Mouse (Mus musculus) embryonic facial prominence, embryonic 12.5 days (tissue): Measurements from ENCODE around the gene Chchd6. TPM values are rescaled to one million over a fixed set of nuclear protein-coding genes. Genes with fewer than 3 reads are reported as not detected.

Source experiments
- ATAC-seq: fragments of 200-750 bp; cut with Nextera tagmentation; 2 replicates; pipeline ENCODE4 v1.8.0; 2017; ENCODE audit not compliant: insufficient number of reproducible peaks, insufficient read depth, low FRiP score, low TSS enrichment
- H3K27ac ChIP-seq: fragments of 300-500 bp; sonication (generic); 2 replicates; pipeline ENCODE4 v1.5.1; 2016; ENCODE audit warnings: mild to moderate bottlenecking
- H3K27me3 ChIP-seq: fragments of 300-500 bp; sonication (generic); 2 replicates; pipeline ENCODE4 v1.6.1; 2016; ENCODE audit warnings: mild to moderate bottlenecking, moderate library complexity
- H3K36me3 ChIP-seq: fragments of 300-500 bp; sonication (generic); 2 replicates; pipeline ENCODE4 v1.6.1; 2016; ENCODE audit warnings: mild to moderate bottlenecking
- H3K4me1 ChIP-seq: fragments of 300-500 bp; sonication (generic); 2 replicates; pipeline ENCODE4 v1.6.1; 2016
- H3K4me2 ChIP-seq: fragments of 300-500 bp; sonication (generic); replicated peaks from 2 replicates; pipeline ENCODE4 v1.6.1; 2016; ENCODE audit warnings: mild to moderate bottlenecking, moderate library complexity
- H3K4me3 ChIP-seq: fragments of 300-500 bp; sonication (generic); 2 replicates; pipeline ENCODE4 v1.5.1; 2016; ENCODE audit warnings: mild to moderate bottlenecking
- H3K9ac ChIP-seq: fragments of 300-500 bp; sonication (generic); 2 replicates; pipeline ENCODE4 v1.6.1; 2016; ENCODE audit warnings: mild to moderate bottlenecking, moderate library complexity
- H3K9me3 ChIP-seq: fragments of 300-500 bp; sonication (generic); 2 replicates; pipeline ENCODE4 v1.6.1; 2016; ENCODE audit warnings: mild to moderate bottlenecking, moderate library complexity
- WGBS: fragments of 180-500 bp; shearing (Covaris S2); methylation state at CpG from one replicate; pipeline ENCODE4 v1.1.7; 2016; 5-methylcytosine and 5-hydroxymethylcytosine counted together
- polyA plus RNA-seq: library from polyadenylated mRNA; unstranded; fragments of >200 nt; fragmentation: Nextera tagmentation; extraction: Ambion mirVana; gene quantifications from 2 replicates; pipeline ENCODE4 v1.2.1, GENCODE M21; 2016

Gene Chchd6
- polyA plus RNA-seq, 1 experiment from 2014 or later = 55.9 TPM

GRCm38 (mm10) chr6:89361418-89362280 lies 233.8 kb downstream of the Chchd6 start:
- no peak; the same call in 1 of the 2 replicates for ATAC-seq
- peaks cover 11% of the 10 kb centered on the region; the same call in 1 of the 2 replicates for H3K27me3 ChIP-seq
- H3K27ac ChIP-seq = peak overlapping the region; percentile 86
- H3K9me3 ChIP-seq = no peaks in the 10 kb centered on the region
- H3K4me2 ChIP-seq = peak overlapping the region; percentile 94
- H3K9ac ChIP-seq = peak overlapping the region; percentile 98
- under 1% methylated on average over 69 of the region's 80 CpGs for WGBS
- peaks cover 6% of the 10 kb centered on the region; the same call in 1 of the 2 replicates for H3K36me3 ChIP-seq
- peak overlapping the region; percentile 98 for H3K4me3 ChIP-seq
- peaks cover 29% of the 10 kb centered on the region for H3K4me1 ChIP-seq

- ATAC-seq = no peak
- peak overlapping the region; percentile 94 for H3K4me2 ChIP-seq
- peaks cover 14% of the 10 kb centered on the region for H3K36me3 ChIP-seq
- peaks cover 33% of the 10 kb centered on the region for H3K4me1 ChIP-seq
- peak overlapping the region; percentile 98 for H3K9ac ChIP-seq
- H3K27ac ChIP-seq = no peak overlapping the region
- peak overlapping the region; percentile 98 for H3K4me3 ChIP-seq
- no peaks in the 10 kb centered on the region for H3K9me3 ChIP-seq
- WGBS = 51% methylated on average over 8 of the region's 8 CpGs
- H3K27me3 ChIP-seq = peaks cover 11% of the 10 kb centered on the region; the same call in 1 of the 2 replicates
Measured at GRCm38 (mm10) chr6:89360709-89361417, 234.6 kb downstream of the Chchd6 start.

GRCm38 (mm10) chr6:89359771-89360708 lies 235.4 kb downstream of the Chchd6 start:
- Histone ChIP-seq H3K27ac (no peak overlapping the region; the same call in 1 of the 2 replicates), H3K9ac (0 out of 2 replicates have a peak overlapping the region, but pooled peaks have one; percentile 10), H3K4me2 (peak overlapping the region; percentile 94), H3K27me3 (peaks cover 11% of the 10 kb centered on the region; the same call in 1 of the 2 replicates), H3K4me1 (peaks cover 36% of the 10 kb centered on the region), H3K9me3 (no peaks in the 10 kb centered on the region), H3K4me3 (peak overlapping the region; percentile 98), H3K36me3 (peaks cover 21% of the 10 kb centered on the region)
- no peak for ATAC-seq
- 42% methylated on average over 20 of the region's 20 CpGs for WGBS

GRCm38 (mm10) chr6:89359192-89359591 lies 236.3 kb downstream of the Chchd6 start:
- 0 out of 2 replicates have a peak overlapping the region, but pooled peaks have one; percentile 36 for H3K27ac ChIP-seq
- H3K4me2 ChIP-seq = no peak overlapping the region
- WGBS = 77% methylated on average over 3 of the region's 3 CpGs
- H3K4me1 ChIP-seq = peaks cover 36% of the 10 kb centered on the region
- peaks cover 8% of the 10 kb centered on the region; the same call in 1 of the 2 replicates for H3K27me3 ChIP-seq
- H3K36me3 ChIP-seq = peaks cover 29% of the 10 kb centered on the region
- peak overlapping the region; percentile 10; the same call in 1 of the 2 replicates for H3K9ac ChIP-seq
- H3K4me3 ChIP-seq = no peak overlapping the region
- H3K9me3 ChIP-seq = no peaks in the 10 kb centered on the region
- ATAC-seq = no peak

- H3K27me3 ChIP-seq = no peaks in the 10 kb centered on the region
- no peak for ATAC-seq
- H3K27ac ChIP-seq = no peak overlapping the region
- no peak overlapping the region for H3K9ac ChIP-seq
- peaks cover 54% of the 10 kb centered on the region for H3K36me3 ChIP-seq
- H3K9me3 ChIP-seq = no peaks in the 10 kb centered on the region
- peaks cover 51% of the 10 kb centered on the region for H3K4me1 ChIP-seq
- H3K4me3 ChIP-seq = no peak overlapping the region
- 46% methylated on average over 7 of the region's 7 CpGs for WGBS
- no peak overlapping the region for H3K4me2 ChIP-seq
Measured at GRCm38 (mm10) chr6:89355661-89356060, 239.8 kb downstream of the Chchd6 start.

GRCm38 (mm10) chr6:89354726-89355125 lies 240.7 kb downstream of the Chchd6 start:
- Histone ChIP-seq H3K4me1 (peaks cover 42% of the 10 kb centered on the region), H3K36me3 (peaks cover 63% of the 10 kb centered on the region), H3K27me3 (no peaks in the 10 kb centered on the region), H3K9me3 (no peaks in the 10 kb centered on the region), H3K27ac (no peak overlapping the region), H3K9ac (no peak overlapping the region), H3K4me3 (no peak overlapping the region), H3K4me2 (no peak overlapping the region)
- ATAC-seq = no peak
- WGBS = 83% methylated on average over 12 of the region's 12 CpGs

- Histone ChIP-seq H3K36me3 (peaks cover 68% of the 10 kb centered on the region), H3K9me3 (no peaks in the 10 kb centered on the region), H3K4me1 (peaks cover 35% of the 10 kb centered on the region), H3K9ac (no peak overlapping the region), H3K4me3 (no peak overlapping the region), H3K4me2 (no peak overlapping the region), H3K27ac (no peak overlapping the region), H3K27me3 (no peaks in the 10 kb centered on the region)
- no peak for ATAC-seq
- 81% methylated on average over 5 of the region's 5 CpGs for WGBS
Measured at GRCm38 (mm10) chr6:89354076-89354475, 241.4 kb downstream of the Chchd6 start.

GRCm38 (mm10) chr6:89353101-89353500 lies 242.4 kb downstream of the Chchd6 start:
- peaks cover 33% of the 10 kb centered on the region for H3K4me1 ChIP-seq
- WGBS = 71% methylated on average over 8 of the region's 8 CpGs
- H3K4me2 ChIP-seq = no peak overlapping the region
- no peak for ATAC-seq
- no peak overlapping the region for H3K4me3 ChIP-seq
- no peak overlapping the region for H3K9ac ChIP-seq
- no peaks in the 10 kb centered on the region for H3K27me3 ChIP-seq
- H3K27ac ChIP-seq = 0 out of 2 replicates have a peak overlapping the region, but pooled peaks have one; percentile 86
- no peaks in the 10 kb centered on the region for H3K9me3 ChIP-seq
- H3K36me3 ChIP-seq = peaks cover 78% of the 10 kb centered on the region

- WGBS = 23% methylated on average over 5 of the region's 5 CpGs
- peak overlapping the region; percentile 86 for H3K27ac ChIP-seq
- ATAC-seq = peak; percentile 42; the same call in 1 of the 2 replicates
- H3K4me2 ChIP-seq = no peak overlapping the region
- peaks cover 85% of the 10 kb centered on the region for H3K36me3 ChIP-seq
- H3K9ac ChIP-seq = no peak overlapping the region
- peaks cover 33% of the 10 kb centered on the region for H3K4me1 ChIP-seq
- H3K27me3 ChIP-seq = no peaks in the 10 kb centered on the region
- no peak overlapping the region for H3K4me3 ChIP-seq
- H3K9me3 ChIP-seq = no peaks in the 10 kb centered on the region
Measured at GRCm38 (mm10) chr6:89351441-89352137, 243.9 kb downstream of the Chchd6 start.

- 96% methylated on average over 2 of the region's 2 CpGs for WGBS
- H3K27me3 ChIP-seq = no peaks in the 10 kb centered on the region
- H3K9me3 ChIP-seq = no peaks in the 10 kb centered on the region
- no peak overlapping the region for H3K4me3 ChIP-seq
- no peak for ATAC-seq
- peaks cover 75% of the 10 kb centered on the region for H3K36me3 ChIP-seq
- no peak overlapping the region for H3K9ac ChIP-seq
- peaks cover 33% of the 10 kb centered on the region for H3K4me1 ChIP-seq
- no peak overlapping the region for H3K4me2 ChIP-seq
- H3K27ac ChIP-seq = no peak overlapping the region
Measured at GRCm38 (mm10) chr6:89350520-89350919, 244.9 kb downstream of the Chchd6 start.
